Mouse (Mus musculus) right cerebral cortex, adult 18-20 months (tissue): ENCODE data around the gene Rad23a.

Experiments
- DNase-seq: peaks from one replicate; pipeline ENCODE4 v3.0.0; 2022; ENCODE audit warnings: mixed read lengths

The Rad23a gene

GRCm38 (mm10) chr8:84810896-84811295 is 29.6 kb downstream of the Rad23a start:
- peak; percentile 95 for DNase-seq

GRCm38 (mm10) chr8:84809941-84810280 is 30.6 kb downstream of the Rad23a start:
- no peak for DNase-seq

- DNase-seq, result no peak
Measured at GRCm38 (mm10) chr8:84809109-84809940, 31.1 kb downstream of the Rad23a start.

GRCm38 (mm10) chr8:84806031-84806430 is 34.4 kb downstream of the Rad23a start:
- DNase-seq, result no peak

- no peak for DNase-seq
Measured at GRCm38 (mm10) chr8:84799999-84800831, 40.2 kb downstream of the Rad23a start, which contains the start of gene Nfix. TSS of gene Nfix (minus strand) at chr8:84800344.

- no peak for DNase-seq
Measured at GRCm38 (mm10) chr8:84799136-84799931, 41.1 kb downstream of the Rad23a start.

- no peak for DNase-seq
Measured at GRCm38 (mm10) chr8:84798446-84799135, 41.9 kb downstream of the Rad23a start.

GRCm38 (mm10) chr8:84797971-84798370 is 42.5 kb downstream of the Rad23a start:
- no peak for DNase-seq

- DNase-seq, result no peak
Measured at GRCm38 (mm10) chr8:84797256-84797797, 43.1 kb downstream of the Rad23a start.

- DNase-seq, result no peak
Measured at GRCm38 (mm10) chr8:84794486-84794885, 46.0 kb downstream of the Rad23a start.

- peak; percentile 79 for DNase-seq
Measured at GRCm38 (mm10) chr8:84793791-84794485, 46.5 kb downstream of the Rad23a start.

- DNase-seq, result peak; percentile 51
Measured at GRCm38 (mm10) chr8:84793134-84793533, 47.3 kb downstream of the Rad23a start.

- no peak for DNase-seq
Measured at GRCm38 (mm10) chr8:84792429-84792947, 48.0 kb downstream of the Rad23a start.

GRCm38 (mm10) chr8:84790537-84790936 is 49.9 kb downstream of the Rad23a start:
- DNase-seq, result no peak

GRCm38 (mm10) chr8:84789855-84790486 is 50.5 kb downstream of the Rad23a start:
- no peak for DNase-seq

- no peak for DNase-seq
Measured at GRCm38 (mm10) chr8:84789345-84789744, 51.1 kb downstream of the Rad23a start.

GRCm38 (mm10) chr8:84788896-84789295 is 51.6 kb downstream of the Rad23a start:
- no peak for DNase-seq

- no peak for DNase-seq
Measured at GRCm38 (mm10) chr8:84787523-84788302, 52.8 kb downstream of the Rad23a start.

GRCm38 (mm10) chr8:84786801-84787467 is 53.5 kb downstream of the Rad23a start:
- no peak for DNase-seq
